26 mouse cellular contexts compared by ENCODE assay signal in the genomic region with DNA sequence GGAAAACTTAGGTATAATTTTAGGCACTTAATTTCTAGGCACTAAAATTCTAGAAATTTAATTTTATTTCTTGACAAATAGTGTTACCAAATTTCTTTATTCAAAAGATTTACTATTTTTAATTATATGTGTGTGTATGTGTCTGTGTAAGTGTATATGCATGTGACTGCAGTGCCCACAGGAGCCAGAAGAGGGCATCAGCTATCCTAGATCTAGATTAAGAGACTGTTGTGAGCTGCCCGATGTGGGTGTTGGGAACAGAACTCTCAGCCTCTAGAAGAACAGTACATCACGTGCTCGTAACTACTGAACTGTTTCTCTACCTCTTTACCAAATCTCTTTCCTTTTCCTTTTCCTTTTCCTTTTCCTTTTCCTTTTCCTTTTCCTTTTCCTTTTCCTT.
DNase-seq lines count a peak whose midpoint lies in the region; ATAC-seq and TF ChIP-seq lines count a peak whose summit lies in the region.
"Had no signal": no experiment of that assay in that cellular context is flagged by ENCODE, and none has a peak within 500 bp of the region (broad histone marks: within the 10 kb centered on the region; RNA-seq: fewer than 3 reads in every experiment).

No protein-coding gene starts in this region.

- no peak for DNase-seq in forebrain, postnatal 0 days
- no peak for DNase-seq in layer of hippocampus, adult 2 months (ENCODE audit: low spot score in 2 of 2)
- DNase-seq in layer of hippocampus, postnatal 14 days (ENCODE audit: low spot score in 2 of 2) = no peak
- peak; percentile 57 for DNase-seq in ZHBTc4 (ENCODE audit: low read depth, low spot score)
- DNase-seq in yolk sac, embryonic 10.5 days (ENCODE audit: low spot score) = no peak
- DNase-seq: adrenal gland, postnatal 10 days; cerebellum, adult 8-10 months; cerebellum, postnatal 25 days; heart, postnatal 10 days; kidney, adult 18-20 months; kidney, postnatal 25 days; liver; lung, adult 2 months; lung, postnatal 36 days; right cerebral cortex, postnatal 14 days had no signal

- H3K27ac ChIP-seq in forebrain, postnatal 0 days (ENCODE audit: low read depth, low read length) = no peak overlapping the region
- H3K27ac ChIP-seq in forebrain, embryonic 16.5 days (ENCODE audit: low read length) = no peak overlapping the region
- no peak overlapping the region for H3K27ac ChIP-seq in layer of hippocampus, adult 2 months
- H3K27ac ChIP-seq: forebrain, embryonic 13.5 days; heart, embryonic 13.5 days; hindbrain, embryonic 10.5 days; kidney, embryonic 15.5 days; liver, embryonic 14.5 days; midbrain, embryonic 12.5 days; stomach, embryonic 15.5 days had no signal

- H3K36me3 ChIP-seq in forebrain, postnatal 0 days (ENCODE audit: insufficient read depth) = no peaks in the 10 kb centered on the region
- H3K36me3 ChIP-seq in forebrain, embryonic 16.5 days (ENCODE audit: control insufficient read depth, insufficient read depth) = no peaks in the 10 kb centered on the region
- H3K36me3 ChIP-seq in E14TG2a.4 (ENCODE audit: insufficient read depth, low read length) = peaks cover 80% of the 10 kb centered on the region
- H3K36me3 ChIP-seq: stomach, embryonic 15.5 days had no signal

- 96% methylated on average over 3 of the region's 3 CpGs for WGBS in forebrain, postnatal 0 days
- 98% methylated on average over 3 of the region's 3 CpGs for WGBS in forebrain, embryonic 16.5 days

- no peaks in the 10 kb centered on the region for H3K27me3 ChIP-seq in forebrain, postnatal 0 days (ENCODE audit: insufficient read depth, low read length)
- H3K27me3 ChIP-seq in forebrain, embryonic 16.5 days (replicated peaks; ENCODE audit: control insufficient read depth, insufficient read depth, low read length) = no peaks in the 10 kb centered on the region
- no peaks in the 10 kb centered on the region for H3K27me3 ChIP-seq in E14TG2a.4 (ENCODE audit: insufficient read depth, low read length)
- H3K27me3 ChIP-seq: CH12.LX; forebrain, embryonic 13.5 days; heart, embryonic 13.5 days; kidney, embryonic 15.5 days; megakaryocyte, embryonic 14.5 days; midbrain, embryonic 12.5 days; stomach, embryonic 15.5 days had no signal

- no peak overlapping the region for H3K4me3 ChIP-seq in forebrain, postnatal 0 days (ENCODE audit: low read depth, low read length)
- H3K4me3 ChIP-seq in forebrain, embryonic 16.5 days (replicated peaks; ENCODE audit: low read length) = no peak overlapping the region
- no peak overlapping the region for H3K4me3 ChIP-seq in layer of hippocampus, adult 2 months
- no peak overlapping the region for H3K4me3 ChIP-seq in E14TG2a.4 (replicated peaks; ENCODE audit: low read length)
- H3K4me3 ChIP-seq: forebrain, embryonic 13.5 days; heart, embryonic 13.5 days; hindbrain, embryonic 10.5 days; kidney, embryonic 15.5 days; megakaryocyte, embryonic 14.5 days; midbrain, embryonic 12.5 days; stomach, embryonic 15.5 days had no signal

- no peaks in the 10 kb centered on the region for H3K4me1 ChIP-seq in forebrain, postnatal 0 days (ENCODE audit: insufficient read depth)
- H3K4me1 ChIP-seq in forebrain, embryonic 16.5 days (replicated peaks; ENCODE audit: control insufficient read depth, insufficient read depth, low read length) = no peaks in the 10 kb centered on the region; the same call in 1 of the 2 replicates
- H3K4me1 ChIP-seq in E14TG2a.4 (replicated peaks; ENCODE audit: low read depth, low read length) = peaks cover 16% of the 10 kb centered on the region
- H3K4me1 ChIP-seq: heart, embryonic 13.5 days; hindbrain, embryonic 10.5 days; kidney, embryonic 15.5 days; midbrain, embryonic 12.5 days; stomach, embryonic 15.5 days had no signal

- H3K9me3 ChIP-seq in forebrain, postnatal 0 days (ENCODE audit: low read length) = no peaks in the 10 kb centered on the region
- H3K9me3 ChIP-seq in forebrain, embryonic 16.5 days (ENCODE audit: control insufficient read depth, low read length) = no peaks in the 10 kb centered on the region
- H3K9me3 ChIP-seq in E14TG2a.4 (ENCODE audit: low read length) = no peaks in the 10 kb centered on the region
- H3K9me3 ChIP-seq: forebrain, embryonic 13.5 days; heart, embryonic 13.5 days; hindbrain, embryonic 10.5 days; kidney, embryonic 15.5 days; midbrain, embryonic 12.5 days; stomach, embryonic 15.5 days had no signal

- no peak for ATAC-seq in forebrain, postnatal 0 days
- no peak for ATAC-seq in forebrain, embryonic 16.5 days

- H3K9ac ChIP-seq in forebrain, postnatal 0 days = no peak overlapping the region
- H3K9ac ChIP-seq in forebrain, embryonic 16.5 days (replicated peaks; ENCODE audit: low read depth, low read length) = no peak overlapping the region
- H3K9ac ChIP-seq: forebrain, embryonic 13.5 days; heart, embryonic 13.5 days; kidney, embryonic 15.5 days; liver, embryonic 14.5 days; midbrain, embryonic 12.5 days; stomach, embryonic 15.5 days had no signal

- H3K4me2 ChIP-seq in forebrain, postnatal 0 days (ENCODE audit: low read depth) = no peak overlapping the region
- no peak overlapping the region for H3K4me2 ChIP-seq in forebrain, embryonic 16.5 days (ENCODE audit: low read length)
- H3K4me2 ChIP-seq: forebrain, embryonic 13.5 days; heart, embryonic 13.5 days; kidney, embryonic 15.5 days; midbrain, embryonic 12.5 days; stomach, embryonic 15.5 days had no signal

- peak; percentile 19 for TF ChIP-seq CTCF in forebrain, postnatal 0 days (IDR thresholded peaks at IDR 0.05; ENCODE audit: low read depth)
- peak; percentile 58 for TF ChIP-seq CTCF in layer of hippocampus, adult 2 months (conservative IDR thresholded peaks at IDR 0.05)
- peak; percentile 32; the same call in 1 of the 2 replicates for TF ChIP-seq CTCF in E14TG2a.4 (conservative IDR thresholded peaks at IDR 0.05; ENCODE audit: low read length)
